Mouse (Mus musculus) heart, embryonic 11.5 days (tissue): Measurements from ENCODE around the gene Eps8l2. TPM values are rescaled to one million over a fixed set of nuclear protein-coding genes. Genes with fewer than 3 reads are reported as not detected.

Experiments used
- ATAC-seq: fragments of 200-750 bp; cut with Nextera tagmentation; replicated peaks from 2 replicates; pipeline ENCODE4 v1.8.0; 2017; ENCODE audit warnings: moderate library complexity; ENCODE audit not compliant: insufficient number of reproducible peaks, low FRiP score, low TSS enrichment
- H3K27ac ChIP-seq: fragments of 300-500 bp; sonication (generic); 2 replicates; pipeline ENCODE4 v1.5.1; 2014; ENCODE audit warnings: mild to moderate bottlenecking, low read depth, low read length
- H3K27me3 ChIP-seq: fragments of 300-500 bp; sonication (generic); 2 replicates; pipeline ENCODE4 v1.6.1; 2014; ENCODE audit warnings: mild to moderate bottlenecking, low read length, mixed read lengths; ENCODE audit not compliant: control insufficient read depth, insufficient read depth
- H3K36me3 ChIP-seq: fragments of 300-500 bp; sonication (generic); 2 replicates; pipeline ENCODE4 v1.6.1; 2014; ENCODE audit warnings: mild to moderate bottlenecking, low read length, moderate library complexity, mixed read lengths; ENCODE audit not compliant: control insufficient read depth, insufficient read depth
- H3K4me1 ChIP-seq: fragments of 300-500 bp; sonication (generic); 2 replicates; pipeline ENCODE4 v1.6.1; 2014; ENCODE audit warnings: low read length; ENCODE audit not compliant: control insufficient read depth, insufficient read depth
- H3K4me2 ChIP-seq: fragments of 300-500 bp; sonication (generic); 2 replicates; pipeline ENCODE4 v1.6.1; 2014; ENCODE audit warnings: mild to moderate bottlenecking, moderate library complexity
- H3K4me3 ChIP-seq: fragments of 300-500 bp; sonication (generic); 2 replicates; pipeline ENCODE4 v1.5.1; 2014; ENCODE audit warnings: low read depth, low read length
- H3K9ac ChIP-seq: fragments of 300-500 bp; sonication (generic); 2 replicates; pipeline ENCODE4 v1.6.1; 2014; ENCODE audit warnings: mild to moderate bottlenecking, low read depth, low read length, moderate library complexity
- H3K9me3 ChIP-seq: fragments of 300-500 bp; sonication (generic); replicated peaks from 2 replicates; pipeline ENCODE4 v1.6.1; 2016; ENCODE audit warnings: low read length; ENCODE audit not compliant: control insufficient read depth
- whole genome bisulfite sequencing: fragments of 180-500 bp; shearing (Covaris S2); extraction: QIAGEN DNeasy Blood & Tissue Kit; methylation state at CpG from one replicate; pipeline ENCODE4 v1.1.7; 2014; ENCODE audit not compliant: insufficient replicate concordance; 5-methylcytosine and 5-hydroxymethylcytosine counted together
- polyA plus RNA-seq: library from polyadenylated mRNA; unstranded; fragments of >200 nt; fragmentation: Nextera tagmentation; extraction: Ambion mirVana; gene quantifications from 2 replicates; pipeline ENCODE4 v1.2.1, GENCODE M21; 2014

Gene Eps8l2
- polyA plus RNA-seq, 1 experiment from 2014 or later, result 0.82 TPM

DNA sequence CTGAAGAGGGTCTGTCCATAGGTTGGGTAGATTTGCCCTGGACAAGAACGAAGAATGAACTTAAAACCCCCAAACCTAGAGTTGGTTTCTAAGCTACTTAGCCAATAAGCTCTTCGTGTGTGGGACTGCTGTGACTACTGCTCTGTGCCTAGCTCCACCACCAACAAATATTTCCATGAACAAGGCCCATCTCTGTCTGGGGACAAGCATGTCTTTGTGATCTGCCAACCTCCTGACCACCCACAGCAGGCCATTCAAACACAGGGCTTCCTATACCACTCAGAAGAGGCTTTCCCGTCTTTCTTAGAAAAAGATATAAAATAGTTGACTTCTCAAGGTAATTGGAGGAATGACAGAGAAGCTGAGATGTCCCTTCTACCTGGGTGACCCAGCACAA lies 26.4 kb downstream of the Eps8l2 start:
- Histone ChIP-seq H3K9ac (no peak overlapping the region), H3K4me3 (no peak overlapping the region), H3K4me1 (no peaks in the 10 kb centered on the region), H3K9me3 (no peaks in the 10 kb centered on the region), H3K27me3 (peaks cover 33% of the 10 kb centered on the region), H3K36me3 (no peaks in the 10 kb centered on the region), H3K27ac (peak overlapping the region; percentile 64), H3K4me2 (no peak overlapping the region; the same call in 1 of the 2 replicates)
- 66% methylated on average over 3 of the region's 3 CpGs for WGBS
- ATAC-seq, result no peak

DNA sequence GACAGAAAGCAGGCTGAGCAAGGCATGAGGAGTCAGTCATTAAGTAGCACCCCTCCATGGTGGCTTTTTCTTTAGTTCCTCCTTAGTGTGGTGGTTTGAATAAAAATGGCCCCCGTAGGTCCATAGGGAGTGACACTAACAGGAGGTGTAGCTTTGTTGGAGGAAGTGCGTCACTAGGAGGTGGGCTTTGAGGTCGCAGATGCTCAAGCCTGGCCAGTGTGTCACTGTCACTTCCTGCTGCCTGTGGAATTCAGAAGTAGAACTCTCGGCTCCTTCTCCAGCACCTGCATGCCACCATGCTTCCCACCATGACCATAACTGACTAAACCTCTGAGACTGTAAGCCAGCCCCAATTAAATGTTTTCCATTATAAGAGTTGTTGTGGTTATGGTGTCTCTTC lies 28.7 kb downstream of the Eps8l2 start:
- Histone ChIP-seq H3K9ac (no peak overlapping the region), H3K4me1 (no peaks in the 10 kb centered on the region), H3K4me2 (no peak overlapping the region), H3K36me3 (no peaks in the 10 kb centered on the region), H3K4me3 (no peak overlapping the region), H3K27ac (no peak overlapping the region), H3K9me3 (no peaks in the 10 kb centered on the region), H3K27me3 (peaks cover 11% of the 10 kb centered on the region)
- no peak for ATAC-seq
- 78% methylated on average over 4 of the region's 4 CpGs for WGBS

DNA sequence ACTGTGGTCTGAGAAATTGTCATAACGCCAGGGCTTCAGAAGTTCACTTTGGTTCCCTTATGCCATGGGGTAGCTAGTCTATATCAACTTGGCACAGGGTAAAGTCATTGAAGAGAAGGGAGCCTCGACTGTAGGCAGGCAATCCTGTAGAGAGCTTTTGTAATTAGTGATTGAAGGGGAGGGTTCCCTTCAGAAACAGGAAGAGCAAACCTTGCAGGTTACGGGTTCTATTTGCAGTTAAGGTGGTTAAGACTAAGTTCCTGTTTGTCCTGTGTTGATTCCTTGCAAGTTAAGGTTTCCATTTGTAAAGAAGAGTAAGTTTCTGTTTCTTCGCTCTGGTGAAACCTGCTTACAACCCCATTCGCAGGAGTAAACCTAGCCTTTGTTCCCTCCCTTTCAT lies 31.2 kb downstream of the Eps8l2 start:
- Histone ChIP-seq H3K4me2 (no peak overlapping the region), H3K4me3 (no peak overlapping the region), H3K36me3 (no peaks in the 10 kb centered on the region), H3K4me1 (no peaks in the 10 kb centered on the region), H3K9me3 (no peaks in the 10 kb centered on the region), H3K9ac (no peak overlapping the region), H3K27me3 (peaks cover 2% of the 10 kb centered on the region), H3K27ac (no peak overlapping the region)
- no peak for ATAC-seq
- 68% methylated on average over 5 of the region's 5 CpGs for WGBS

DNA sequence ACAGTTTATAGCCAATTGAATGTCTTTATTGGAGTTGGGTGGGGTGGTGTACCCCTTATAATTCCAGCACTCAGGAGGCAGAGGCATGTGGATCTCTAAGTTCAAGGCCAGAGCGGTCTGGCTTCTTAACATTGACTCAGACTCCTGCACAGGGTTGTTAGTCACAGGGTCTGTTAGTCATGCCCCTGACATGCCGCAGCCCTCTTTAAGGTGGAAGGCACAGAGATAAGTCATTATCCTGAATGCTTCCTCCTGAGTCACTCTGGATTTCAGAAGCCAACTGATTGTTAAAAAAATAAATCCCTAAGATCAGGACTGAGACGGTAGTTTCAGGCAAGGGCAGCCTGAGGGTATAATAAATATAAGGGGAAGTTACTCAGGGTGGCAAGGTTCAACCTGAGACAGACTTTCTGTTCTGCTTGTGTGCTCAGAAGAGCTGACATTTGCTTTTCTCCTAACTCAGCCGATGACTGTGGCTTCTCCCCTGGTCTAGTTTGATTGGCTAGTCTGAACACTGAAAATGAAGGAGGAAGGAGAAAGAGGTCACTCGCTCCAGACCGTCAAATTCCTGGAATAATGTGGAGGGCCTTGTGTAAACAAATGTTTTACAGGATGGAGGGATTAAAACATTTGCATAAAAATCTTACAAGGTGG lies 33.4 kb downstream of the Eps8l2 start:
- WGBS, result 44% methylated on average over 6 of the region's 6 CpGs
- H3K4me3 ChIP-seq, result no peak overlapping the region
- no peak overlapping the region for H3K27ac ChIP-seq
- no peaks in the 10 kb centered on the region for H3K4me1 ChIP-seq
- no peak overlapping the region for H3K9ac ChIP-seq
- no peaks in the 10 kb centered on the region for H3K9me3 ChIP-seq
- no peak for ATAC-seq
- H3K27me3 ChIP-seq, result no peaks in the 10 kb centered on the region
- H3K4me2 ChIP-seq, result no peak overlapping the region
- no peaks in the 10 kb centered on the region for H3K36me3 ChIP-seq

DNA sequence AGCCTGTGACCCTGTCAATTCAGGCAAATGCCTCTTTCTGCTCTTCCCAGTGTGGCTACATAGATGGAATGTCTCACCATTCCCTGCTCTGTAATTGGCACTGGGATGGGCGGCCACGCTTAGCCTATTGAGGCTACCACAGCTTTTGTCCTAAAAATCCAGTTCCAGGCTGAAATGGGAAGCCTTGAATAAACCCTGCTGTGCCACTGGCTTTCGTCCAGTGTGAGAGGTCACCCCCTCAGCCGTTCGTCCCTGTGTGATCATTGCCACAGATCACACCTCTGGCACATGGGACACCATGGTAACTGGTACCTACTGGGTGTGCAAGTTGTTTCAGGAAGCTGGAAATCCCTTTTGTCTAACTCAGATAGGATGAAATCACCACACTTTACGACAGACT lies 34.9 kb downstream of the Eps8l2 start:
- H3K4me2 ChIP-seq, result no peak overlapping the region
- H3K9me3 ChIP-seq, result no peaks in the 10 kb centered on the region
- no peaks in the 10 kb centered on the region for H3K27me3 ChIP-seq
- WGBS, result 72% methylated on average over 6 of the region's 6 CpGs
- no peak overlapping the region for H3K27ac ChIP-seq
- ATAC-seq, result no peak
- H3K9ac ChIP-seq, result no peak overlapping the region
- H3K4me1 ChIP-seq, result no peaks in the 10 kb centered on the region
- no peaks in the 10 kb centered on the region for H3K36me3 ChIP-seq
- H3K4me3 ChIP-seq, result no peak overlapping the region

DNA sequence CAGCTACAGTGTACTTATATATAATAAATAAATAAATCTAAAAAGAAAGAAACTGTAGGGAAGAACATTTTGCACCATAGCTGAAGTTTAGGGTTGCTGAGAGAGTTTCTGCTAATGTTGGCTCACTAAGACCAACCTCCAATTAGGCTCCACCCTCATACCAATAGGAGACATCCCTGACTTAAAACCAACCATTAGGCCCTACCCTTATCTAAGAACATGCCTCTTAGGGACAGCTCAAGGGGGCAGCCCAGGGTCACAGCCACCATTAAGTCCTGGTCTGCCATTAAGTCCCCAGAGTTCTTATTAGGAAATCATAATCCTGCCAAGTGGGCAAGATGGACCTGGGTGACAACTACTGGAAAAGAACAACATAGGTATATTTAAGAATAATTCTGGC lies 35.7 kb downstream of the Eps8l2 start:
- H3K9me3 ChIP-seq, result no peaks in the 10 kb centered on the region

DNA sequence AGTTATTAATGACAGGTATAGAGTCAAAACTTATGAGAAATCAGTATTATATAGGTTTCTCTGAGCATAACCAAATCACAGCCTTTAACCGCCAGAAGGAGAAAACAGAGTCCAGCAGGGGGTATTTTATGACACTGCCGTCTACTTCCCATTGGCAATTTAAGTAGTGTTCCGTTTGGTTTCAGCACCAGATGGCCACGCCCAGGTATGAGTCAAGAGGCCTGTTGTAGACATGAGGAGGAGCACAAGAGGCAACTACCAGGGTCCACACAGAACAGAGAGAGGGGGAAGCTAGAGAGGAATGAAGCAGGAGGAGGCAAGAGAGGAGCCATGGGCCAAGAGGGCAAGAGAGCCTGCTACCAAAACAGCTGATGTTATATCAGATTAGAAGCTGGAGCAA lies 40.9 kb downstream of the Eps8l2 start:
- Histone ChIP-seq H3K4me3 (no peak overlapping the region), H3K27me3 (peaks cover 8% of the 10 kb centered on the region; the same call in 1 of the 2 replicates), H3K36me3 (no peaks in the 10 kb centered on the region), H3K4me1 (no peaks in the 10 kb centered on the region), H3K4me2 (no peak overlapping the region), H3K9me3 (no peaks in the 10 kb centered on the region), H3K27ac (no peak overlapping the region), H3K9ac (no peak overlapping the region)
- WGBS, result 65% methylated on average over 4 of the region's 4 CpGs
- no peak for ATAC-seq

More for the DNA sequence above, 35.7 kb downstream of the Eps8l2 start:
- H3K27ac ChIP-seq, result no peak overlapping the region
- ATAC-seq, result no peak
- H3K4me1 ChIP-seq, result no peaks in the 10 kb centered on the region
- no peaks in the 10 kb centered on the region for H3K36me3 ChIP-seq
- H3K4me2 ChIP-seq, result no peak overlapping the region
- H3K4me3 ChIP-seq, result no peak overlapping the region
- no peak overlapping the region for H3K9ac ChIP-seq
- no peaks in the 10 kb centered on the region for H3K27me3 ChIP-seq

DNA sequence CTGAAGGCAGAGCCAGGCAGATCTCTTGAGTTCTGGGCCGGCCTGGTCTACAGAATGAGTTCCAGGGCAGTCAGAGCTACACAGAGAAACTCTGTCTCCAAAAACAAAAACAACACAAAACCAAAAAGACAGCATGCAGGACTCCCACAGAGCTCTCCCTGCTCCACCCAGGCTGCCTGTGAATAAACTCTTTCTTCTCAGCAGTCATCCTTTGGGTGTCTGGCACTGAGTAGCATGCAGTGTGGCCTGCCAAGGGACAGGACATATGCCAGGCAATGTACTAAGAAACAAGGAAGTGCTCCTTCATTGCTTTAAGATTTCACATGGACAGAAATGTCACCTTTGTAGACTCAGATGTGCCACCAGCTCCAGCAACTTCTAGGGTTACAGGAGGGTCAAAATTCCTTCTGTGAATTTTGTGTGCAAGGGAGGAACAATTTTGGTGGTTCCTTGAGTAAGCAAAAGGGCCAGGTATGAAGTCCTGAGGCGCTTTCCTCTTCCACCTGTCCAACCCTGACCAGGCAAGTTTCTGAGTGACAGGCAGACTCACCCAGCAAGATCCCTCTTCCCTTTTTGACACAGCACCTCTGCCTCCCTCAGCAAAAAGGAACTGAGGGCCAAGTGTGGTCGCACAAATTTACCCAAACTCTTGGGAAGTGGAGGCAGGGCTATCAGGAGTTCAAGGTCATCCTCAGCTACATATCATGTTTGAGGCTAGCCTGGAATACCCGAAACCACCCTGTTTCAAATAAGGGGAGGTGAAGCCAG lies 42.6 kb downstream of the Eps8l2 start:
- no peak for ATAC-seq
- Histone ChIP-seq H3K9me3 (no peaks in the 10 kb centered on the region), H3K4me2 (no peak overlapping the region), H3K4me1 (no peaks in the 10 kb centered on the region), H3K27me3 (peaks cover 8% of the 10 kb centered on the region; the same call in 1 of the 2 replicates), H3K9ac (no peak overlapping the region), H3K27ac (no peak overlapping the region), H3K36me3 (no peaks in the 10 kb centered on the region), H3K4me3 (no peak overlapping the region)
- WGBS, result 79% methylated on average over 4 of the region's 4 CpGs
